ENCODE assay signal across 18 mouse cellular contexts in the genomic region with DNA sequence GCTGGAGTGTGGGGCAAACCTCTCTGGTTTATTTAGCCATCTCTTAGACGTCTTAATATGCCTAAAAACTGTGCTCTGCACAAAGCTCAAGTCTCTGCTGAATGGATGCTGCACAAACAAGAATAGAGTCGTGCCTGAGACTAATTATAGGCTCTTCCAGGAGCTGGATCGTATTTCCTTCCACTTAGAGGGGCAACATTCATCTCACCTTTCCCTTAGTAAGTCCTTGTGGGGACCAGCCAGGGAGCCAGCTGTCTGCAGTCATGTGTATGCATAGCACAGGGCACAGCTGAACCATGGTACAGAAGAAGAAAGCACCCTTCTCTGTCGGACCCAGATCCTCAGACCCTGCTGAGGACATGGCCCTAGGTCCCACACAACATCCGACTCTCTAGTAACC.
A peak's percentile ranks its signal among the peaks of the same experiment; 100 is the strongest.
DNase-seq lines count a peak whose midpoint lies in the region; ATAC-seq and TF ChIP-seq lines count a peak whose summit lies in the region.
"Had no signal": no experiment of that assay in that cellular context is flagged by ENCODE, and none has a peak within 500 bp of the region (broad histone marks: within the 10 kb centered on the region; RNA-seq: fewer than 3 reads in every experiment).

No protein-coding gene starts in this region.

- peaks cover 41% of the 10 kb centered on the region for H3K4me1 ChIP-seq in embryonic facial prominence, embryonic 13.5 days
- H3K4me1 ChIP-seq in limb, embryonic 11.5 days (ENCODE audit: control insufficient read depth, insufficient read depth, low read length) = peaks cover 30% of the 10 kb centered on the region
- H3K4me1 ChIP-seq: liver, embryonic 15.5 days had no signal

- H3K4me2 ChIP-seq in embryonic facial prominence, embryonic 13.5 days = no peak overlapping the region
- H3K4me2 ChIP-seq in limb, embryonic 11.5 days (ENCODE audit: low read depth, severe bottlenecking) = no peak overlapping the region
- H3K4me2 ChIP-seq: liver, embryonic 15.5 days had no signal

- peak overlapping the region; percentile 36; the same call in 1 of the 2 replicates for H3K4me3 ChIP-seq in gastrocnemius, adult 2 months
- no peak overlapping the region for H3K4me3 ChIP-seq in embryonic facial prominence, embryonic 13.5 days
- no peak overlapping the region for H3K4me3 ChIP-seq in limb, embryonic 11.5 days (ENCODE audit: low read depth, low read length)
- H3K4me3 ChIP-seq: liver, embryonic 15.5 days had no signal

- peak overlapping the region; percentile 81 for H3K27ac ChIP-seq in gastrocnemius, adult 2 months
- no peak overlapping the region for H3K27ac ChIP-seq in embryonic facial prominence, embryonic 13.5 days
- H3K27ac ChIP-seq in limb, embryonic 11.5 days (replicated peaks; ENCODE audit: low read depth, low read length) = peak overlapping the region; percentile 33; the same call in 1 of the 2 replicates
- H3K27ac ChIP-seq: liver, embryonic 15.5 days had no signal

- no peaks in the 10 kb centered on the region for H3K9me3 ChIP-seq in embryonic facial prominence, embryonic 13.5 days
- no peaks in the 10 kb centered on the region for H3K9me3 ChIP-seq in limb, embryonic 11.5 days (ENCODE audit: control insufficient read depth, low read length)
- H3K9me3 ChIP-seq: liver, embryonic 15.5 days had no signal

- H3K9ac ChIP-seq in embryonic facial prominence, embryonic 13.5 days = no peak overlapping the region
- H3K9ac ChIP-seq in limb, embryonic 11.5 days (ENCODE audit: low read length) = no peak overlapping the region
- H3K9ac ChIP-seq: liver, embryonic 15.5 days had no signal

- intact Hi-C loops in gastrocnemius, adult 2 months (cut with DNase I) = loop anchor here (5.0 kb wide), 2 partner anchors 34 to 69 kb away; no protein-coding TSS in a partner anchor

- no peaks in the 10 kb centered on the region for H3K27me3 ChIP-seq in embryonic facial prominence, embryonic 13.5 days
- no peaks in the 10 kb centered on the region for H3K27me3 ChIP-seq in limb, embryonic 11.5 days (ENCODE audit: control insufficient read depth, insufficient read depth, low read length)

- H3K36me3 ChIP-seq in embryonic facial prominence, embryonic 13.5 days = no peaks in the 10 kb centered on the region
- no peaks in the 10 kb centered on the region for H3K36me3 ChIP-seq in limb, embryonic 11.5 days (ENCODE audit: control insufficient read depth, insufficient read depth, low read length)
- H3K36me3 ChIP-seq: liver, embryonic 15.5 days had no signal

- TF ChIP-seq CTCF in gastrocnemius, adult 2 months (IDR thresholded peaks at IDR 0.05) = no peak

- DNase-seq in gastrocnemius, adult 2 months = peak; percentile 70
- no peak for DNase-seq in gastrocnemius, postnatal 10 days
- DNase-seq in embryo, embryonic 10.5 days (ENCODE audit: low spot score) = peak; percentile 46
- peak; percentile 40 for DNase-seq in limb, embryonic 11.5 days (ENCODE audit: low spot score)
- DNase-seq in adipocyte (ENCODE audit: low spot score) = no peak
- DNase-seq in kidney, postnatal 10 days = no peak
- DNase-seq in adrenal gland, postnatal 25 days = no peak
- DNase-seq: adrenal gland, adult 8-10 months; cerebellum, adult 11 months; gastrocnemius, postnatal 36 days; kidney, adult 9 months; kidney, postnatal 4 days; left cerebral cortex, postnatal 4 days; midbrain, embryonic 14.5 days; right cerebral cortex, adult 18-20 months had no signal

- 7% methylated on average over 5 of the region's 5 CpGs for WGBS in embryonic facial prominence, embryonic 13.5 days
- 11% methylated on average over 5 of the region's 5 CpGs for WGBS in limb, embryonic 11.5 days

- peak; percentile 82 for ATAC-seq in embryonic facial prominence, embryonic 13.5 days (ENCODE audit: insufficient number of reproducible peaks, insufficient read depth, low FRiP score, low TSS enrichment, low read depth)
- ATAC-seq in limb, embryonic 11.5 days (ENCODE audit: insufficient number of reproducible peaks, low FRiP score, low TSS enrichment, low read depth) = 0 out of 2 replicates have a peak, but pooled peaks have one; percentile 45
- ATAC-seq: lung, postnatal 0 days had no signal

Comparison
In these comparisons a context has a peak if more than half of its experiments do, and no peak if none do; other contexts are left out.
1. DNase-seq: peak in gastrocnemius, adult 2 months (single experiment), embryo, embryonic 10.5 days (single experiment) and limb, embryonic 11.5 days (single experiment); none in gastrocnemius, postnatal 10 days (single experiment), adipocyte (single experiment), kidney, postnatal 10 days (single experiment) and adrenal gland, postnatal 25 days (single experiment).